Mouse (Mus musculus) liver, adult 2 months (tissue): ENCODE measurements around the gene Sorbs2.

Source experiments
- CTCF ChIP-seq: fragments of 200-500 bp; IDR thresholded peaks from 2 replicates; pipeline ENCODE4 v1.5.1; 2011; ENCODE audit warnings: low read depth, low read length, control low read depth
- POLR2A ChIP-seq: fragments of 200-500 bp; IDR thresholded peaks from 2 replicates; pipeline ENCODE4 v1.6.1; 2011; ENCODE audit warnings: low read length, control low read depth; ENCODE audit not compliant: insufficient read depth; ENCODE audit errors: extremely low read depth

DNA sequence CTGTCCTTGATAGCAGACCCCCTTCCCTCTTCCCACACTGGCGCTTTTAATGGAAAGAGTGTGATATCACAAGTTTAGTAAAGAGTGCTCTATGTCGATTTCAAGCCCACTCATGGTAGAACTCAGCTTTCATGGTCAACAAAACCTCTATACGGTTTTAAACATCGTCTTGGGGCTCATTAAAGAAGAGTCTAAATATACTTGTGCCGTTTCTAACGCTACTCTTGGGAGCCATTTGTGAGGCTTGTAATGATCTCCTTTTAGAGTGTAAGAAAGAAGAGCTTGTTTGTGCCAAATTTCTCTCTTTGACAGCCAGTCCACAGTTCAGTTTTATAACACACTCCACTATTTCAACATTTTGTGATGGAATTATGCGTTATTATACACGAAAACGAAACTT lies 253.0 kb downstream of the Sorbs2 start:
- TF ChIP-seq CTCF (no peak), POLR2A (no peak)
